Mouse (Mus musculus): Measurements from ENCODE around the gene Shroom3. TPM values are rescaled to one million over a fixed set of nuclear protein-coding genes. Genes with fewer than 3 reads are reported as not detected.

The Shroom3 gene
- polyA plus RNA-seq, 1 experiment: 1.3 TPM

DNA sequence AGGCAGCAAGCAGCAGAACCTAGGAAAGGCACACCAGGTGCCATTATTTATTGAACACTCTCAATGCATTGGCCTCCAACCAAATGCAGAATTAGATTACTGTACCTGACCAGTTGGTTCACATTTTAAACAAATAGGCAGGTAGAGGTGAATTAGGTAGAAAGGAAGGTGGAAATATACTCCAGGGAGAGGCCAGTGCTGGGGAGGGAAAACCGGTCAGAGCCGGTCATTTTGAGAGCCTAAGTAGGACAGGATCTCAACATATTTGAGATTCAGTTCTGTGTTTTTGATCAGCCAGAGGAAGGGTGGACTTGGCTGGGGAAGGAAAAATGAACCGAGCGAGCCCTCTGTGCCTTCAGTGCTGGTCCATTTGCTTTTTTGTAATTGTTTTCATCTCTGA is 175.3 kb downstream of the Shroom3 start:
- WGBS: 81% methylated on average over 4 of the region's 4 CpGs
- TF ChIP-seq CTCF (IDR thresholded peaks at IDR 0.05; ENCODE audit: control insufficient read depth, insufficient read depth, low read length) (no peak), POLR2A (IDR thresholded peaks at IDR 0.05; ENCODE audit: borderline replicate concordance, control insufficient read depth, low read depth, low read length) (no peak)
- no peak overlapping the region for H3K27ac ChIP-seq (ENCODE audit: control insufficient read depth, insufficient read depth, low read depth, low read length, poor library complexity)
- no peaks in the 10 kb centered on the region for H3K4me1 ChIP-seq (ENCODE audit: control insufficient read depth, insufficient read depth, low read length)
- no peak overlapping the region for H3K4me3 ChIP-seq (replicated peaks; ENCODE audit: control insufficient read depth, low read depth, low read length)

DNA sequence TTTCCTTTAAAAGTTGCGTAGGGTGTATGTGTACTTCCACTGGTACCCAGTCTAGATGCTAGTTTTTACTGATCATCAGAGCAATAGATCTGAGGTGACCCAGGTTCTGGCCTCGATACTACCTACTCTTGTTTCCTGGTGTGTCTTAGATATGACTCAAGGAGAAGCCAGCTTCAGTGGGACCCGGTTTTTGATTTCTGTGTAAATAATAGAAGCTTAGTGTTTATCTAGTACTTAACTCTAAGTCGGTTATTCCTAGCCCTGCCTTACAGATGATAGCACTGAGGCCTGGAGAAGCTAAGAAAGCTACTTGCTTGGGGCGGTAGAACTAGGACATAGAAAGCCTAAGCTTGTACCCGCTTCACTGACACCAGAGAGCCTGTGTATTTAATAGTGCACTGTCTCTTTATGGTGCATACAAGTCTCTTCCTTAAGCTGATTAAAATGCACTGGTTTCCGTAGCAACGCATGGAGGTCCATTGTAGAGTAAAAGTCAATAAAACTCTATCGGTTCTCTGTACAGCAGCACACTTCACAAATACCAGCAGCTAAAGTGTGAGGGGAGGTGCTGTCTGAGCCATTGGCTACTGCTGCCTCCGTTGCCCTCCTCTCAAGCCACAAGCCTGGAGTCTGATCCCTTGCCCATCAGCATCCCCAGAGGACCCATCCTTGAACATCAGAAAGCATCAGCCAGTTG is 178.3 kb downstream of the Shroom3 start:
- WGBS: 80% methylated on average over 10 of the region's 10 CpGs
- no peak overlapping the region for H3K27ac ChIP-seq (ENCODE audit: control insufficient read depth, insufficient read depth, low read depth, low read length, poor library complexity)
- no peaks in the 10 kb centered on the region for H3K4me1 ChIP-seq (ENCODE audit: control insufficient read depth, insufficient read depth, low read length)
- no peak for TF ChIP-seq POLR2A (IDR thresholded peaks at IDR 0.05; ENCODE audit: borderline replicate concordance, control insufficient read depth, low read depth, low read length)
- TF ChIP-seq CTCF (IDR thresholded peaks at IDR 0.05; ENCODE audit: control insufficient read depth, insufficient read depth, low read length): no peak
- H3K4me3 ChIP-seq (replicated peaks; ENCODE audit: control insufficient read depth, low read depth, low read length): no peak overlapping the region

DNA sequence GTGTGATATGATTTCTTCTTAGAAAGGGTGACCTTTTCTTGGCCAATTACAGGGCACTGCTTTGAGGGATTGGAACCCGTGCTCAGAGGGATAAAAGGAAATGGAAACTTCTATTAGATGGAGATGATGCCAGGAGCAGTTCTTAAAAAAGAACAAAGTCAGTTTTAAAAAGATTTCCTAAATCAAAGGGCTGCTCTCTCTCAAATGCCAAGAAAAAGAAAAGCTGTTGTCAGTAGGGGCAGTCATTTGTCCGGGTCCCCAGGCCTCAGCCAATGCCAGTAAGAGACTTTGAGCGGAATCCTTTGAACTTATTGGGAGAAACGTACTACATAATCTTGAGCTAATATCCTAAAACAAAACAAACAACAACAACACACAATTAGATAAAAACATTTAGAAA is 181.9 kb downstream of the Shroom3 start:
- no peak overlapping the region for H3K27ac ChIP-seq (ENCODE audit: control insufficient read depth, insufficient read depth, low read depth, low read length, poor library complexity)
- WGBS: 79% methylated on average over 4 of the region's 4 CpGs
- no peak for TF ChIP-seq CTCF (IDR thresholded peaks at IDR 0.05; ENCODE audit: control insufficient read depth, insufficient read depth, low read length)
- TF ChIP-seq POLR2A (IDR thresholded peaks at IDR 0.05; ENCODE audit: borderline replicate concordance, control insufficient read depth, low read depth, low read length): no peak
- H3K4me3 ChIP-seq (replicated peaks; ENCODE audit: control insufficient read depth, low read depth, low read length): no peak overlapping the region
- H3K4me1 ChIP-seq (ENCODE audit: control insufficient read depth, insufficient read depth, low read length): no peaks in the 10 kb centered on the region

DNA sequence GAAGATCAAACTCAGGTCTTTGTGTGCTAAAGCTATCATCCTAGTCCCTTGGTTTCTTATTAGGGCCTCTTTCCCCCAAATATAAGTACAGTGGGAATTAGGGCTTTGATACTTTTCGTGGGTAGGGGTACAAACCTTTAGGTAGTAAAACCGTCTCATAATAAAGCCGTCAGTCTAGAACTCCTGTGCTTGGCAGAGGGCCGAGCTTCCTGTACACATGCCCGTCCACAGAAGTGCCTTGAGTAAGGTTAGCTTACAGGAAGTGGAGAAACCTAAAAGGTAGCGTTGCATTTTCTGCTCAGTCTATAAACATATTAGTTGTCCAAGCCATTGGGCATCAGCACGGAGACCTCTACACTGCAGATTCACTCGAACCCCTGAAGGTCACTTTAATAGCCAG is 183.3 kb downstream of the Shroom3 start:
- WGBS: 18% methylated on average over 8 of the region's 8 CpGs
- no peaks in the 10 kb centered on the region for H3K4me1 ChIP-seq (ENCODE audit: control insufficient read depth, insufficient read depth, low read length)
- no peak overlapping the region for H3K4me3 ChIP-seq (replicated peaks; ENCODE audit: control insufficient read depth, low read depth, low read length)
- TF ChIP-seq POLR2A (IDR thresholded peaks at IDR 0.05; ENCODE audit: borderline replicate concordance, control insufficient read depth, low read depth, low read length) (no peak), CTCF (IDR thresholded peaks at IDR 0.05; ENCODE audit: control insufficient read depth, insufficient read depth, low read length) (no peak)
- no peak overlapping the region for H3K27ac ChIP-seq (ENCODE audit: control insufficient read depth, insufficient read depth, low read depth, low read length, poor library complexity)

DNA sequence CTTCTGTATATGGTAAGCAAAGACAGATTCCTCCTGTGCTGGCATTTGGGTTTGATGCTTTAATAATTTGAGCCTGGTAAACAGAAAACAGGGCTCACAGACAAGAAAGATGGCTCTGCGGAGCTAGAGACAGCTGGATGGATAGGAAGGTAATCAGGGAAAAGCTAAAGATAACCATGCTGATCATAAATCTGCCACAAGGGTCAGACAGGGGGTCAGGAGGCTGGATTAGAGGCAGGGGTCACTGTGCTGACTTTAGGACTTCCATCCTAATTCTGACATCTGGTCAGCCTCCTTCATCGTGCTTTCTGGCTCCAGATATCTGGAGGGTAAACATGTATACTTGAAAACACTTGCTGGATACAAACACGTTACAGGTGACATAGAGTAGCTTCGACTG is 184.0 kb downstream of the Shroom3 start:
- no peak overlapping the region for H3K4me3 ChIP-seq (replicated peaks; ENCODE audit: control insufficient read depth, low read depth, low read length)
- WGBS: 82% methylated on average over 4 of the region's 4 CpGs
- no peak overlapping the region for H3K27ac ChIP-seq (ENCODE audit: control insufficient read depth, insufficient read depth, low read depth, low read length, poor library complexity)
- no peaks in the 10 kb centered on the region for H3K4me1 ChIP-seq (ENCODE audit: control insufficient read depth, insufficient read depth, low read length)
- TF ChIP-seq CTCF (IDR thresholded peaks at IDR 0.05; ENCODE audit: control insufficient read depth, insufficient read depth, low read length) (no peak), POLR2A (IDR thresholded peaks at IDR 0.05; ENCODE audit: borderline replicate concordance, control insufficient read depth, low read depth, low read length) (no peak)

DNA sequence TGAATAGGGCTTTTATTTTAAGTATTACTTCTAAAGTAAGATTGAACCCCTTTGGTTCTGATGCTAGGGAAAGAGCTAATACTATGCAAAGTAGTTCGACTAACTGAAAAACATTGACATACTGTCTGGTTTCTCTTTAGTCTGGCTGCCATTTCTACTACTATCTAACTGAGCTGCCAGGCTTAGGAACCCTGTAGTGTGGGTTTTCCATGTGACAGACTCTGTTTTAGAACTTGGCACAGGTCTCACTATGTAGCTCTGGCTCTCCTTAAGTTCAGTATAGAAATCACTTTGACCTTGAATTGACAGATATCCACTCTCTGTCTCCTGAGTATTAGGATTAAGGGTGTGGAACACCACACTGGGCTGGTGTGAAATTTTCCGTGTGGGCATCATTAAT is 185.0 kb downstream of the Shroom3 start:
- no peak overlapping the region for H3K4me3 ChIP-seq (replicated peaks; ENCODE audit: control insufficient read depth, low read depth, low read length)
- WGBS: 78% methylated on average over 2 of the region's 2 CpGs
- no peaks in the 10 kb centered on the region for H3K4me1 ChIP-seq (ENCODE audit: control insufficient read depth, insufficient read depth, low read length)
- no peak overlapping the region for H3K27ac ChIP-seq (ENCODE audit: control insufficient read depth, insufficient read depth, low read depth, low read length, poor library complexity)
- no peak for TF ChIP-seq CTCF (IDR thresholded peaks at IDR 0.05; ENCODE audit: control insufficient read depth, insufficient read depth, low read length)
- no peak for TF ChIP-seq POLR2A (IDR thresholded peaks at IDR 0.05; ENCODE audit: borderline replicate concordance, control insufficient read depth, low read depth, low read length)

DNA sequence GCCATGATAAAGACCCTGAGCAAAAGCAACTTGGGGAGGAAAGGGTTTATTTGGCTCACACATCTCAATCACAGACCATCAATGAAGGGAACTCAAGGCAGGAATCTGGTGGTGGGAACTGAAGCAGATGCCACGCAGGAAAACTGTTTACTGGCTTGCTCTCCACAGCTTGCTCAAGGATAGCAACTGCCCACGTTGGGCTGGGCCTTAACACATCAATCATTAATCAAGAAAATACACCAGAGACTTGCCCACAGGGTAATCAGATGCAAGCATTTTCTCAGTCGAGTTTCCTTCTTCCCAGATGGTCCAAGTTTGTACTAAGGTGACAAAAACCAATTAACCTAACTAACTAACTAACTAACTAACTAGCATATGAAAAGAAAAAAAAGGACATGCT is 187.8 kb downstream of the Shroom3 start:
- 54% methylated on average over 3 of the region's 3 CpGs for WGBS
- H3K27ac ChIP-seq (ENCODE audit: control insufficient read depth, insufficient read depth, low read depth, low read length, poor library complexity): no peak overlapping the region
- H3K4me1 ChIP-seq (ENCODE audit: control insufficient read depth, insufficient read depth, low read length): no peaks in the 10 kb centered on the region
- TF ChIP-seq CTCF (IDR thresholded peaks at IDR 0.05; ENCODE audit: control insufficient read depth, insufficient read depth, low read length) (no peak), POLR2A (IDR thresholded peaks at IDR 0.05; ENCODE audit: borderline replicate concordance, control insufficient read depth, low read depth, low read length) (no peak)
- no peak overlapping the region for H3K4me3 ChIP-seq (replicated peaks; ENCODE audit: control insufficient read depth, low read depth, low read length)

DNA sequence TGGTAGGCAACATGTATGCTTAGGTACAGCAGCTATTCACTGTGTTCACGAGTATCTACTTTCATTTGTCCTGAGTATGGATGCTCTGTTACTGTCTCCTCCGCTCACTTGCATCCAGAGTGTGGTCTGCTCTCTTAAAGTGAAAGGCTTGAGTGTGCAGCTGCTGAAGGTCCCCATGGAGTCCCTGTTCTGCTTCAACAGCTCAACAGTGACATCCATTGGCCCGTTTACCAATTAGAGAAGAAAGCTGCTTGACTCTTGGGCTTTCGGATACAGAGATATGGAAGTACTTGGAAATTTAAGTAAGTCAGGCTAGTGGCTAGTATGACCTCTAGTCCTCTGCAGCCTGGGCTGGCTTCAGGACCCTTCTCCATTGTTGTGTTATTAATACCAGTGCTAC is 188.9 kb downstream of the Shroom3 start:
- TF ChIP-seq CTCF (IDR thresholded peaks at IDR 0.05; ENCODE audit: control insufficient read depth, insufficient read depth, low read length): no peak
- TF ChIP-seq POLR2A (IDR thresholded peaks at IDR 0.05; ENCODE audit: borderline replicate concordance, control insufficient read depth, low read depth, low read length): no peak
- no peaks in the 10 kb centered on the region for H3K4me1 ChIP-seq (ENCODE audit: control insufficient read depth, insufficient read depth, low read length)
- H3K4me3 ChIP-seq (replicated peaks; ENCODE audit: control insufficient read depth, low read depth, low read length): no peak overlapping the region
- WGBS: 70% methylated on average over 4 of the region's 4 CpGs
- no peak overlapping the region for H3K27ac ChIP-seq (ENCODE audit: control insufficient read depth, insufficient read depth, low read depth, low read length, poor library complexity)

DNA sequence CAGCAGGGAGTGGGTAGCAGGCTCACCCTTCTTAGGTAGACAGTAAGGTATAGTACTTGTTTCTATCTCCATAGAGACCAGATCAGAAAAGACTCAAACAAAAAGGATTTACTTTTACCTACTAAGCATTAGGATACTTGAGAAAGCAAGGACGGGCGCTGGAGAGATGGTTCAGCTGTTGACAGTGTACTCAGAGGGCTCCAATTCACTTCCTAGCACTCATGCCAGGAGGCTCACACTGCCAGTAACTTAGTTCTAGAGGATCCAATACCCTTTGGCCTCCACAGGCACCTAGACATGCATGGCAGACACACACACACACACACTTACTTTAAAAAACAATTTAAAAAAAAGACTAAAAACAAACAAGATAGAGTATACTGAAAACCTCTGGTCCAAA is 189.8 kb downstream of the Shroom3 start:
- Histone ChIP-seq H3K4me3 (replicated peaks; ENCODE audit: control insufficient read depth, low read depth, low read length) (no peak overlapping the region), H3K4me1 (ENCODE audit: control insufficient read depth, insufficient read depth, low read length) (no peaks in the 10 kb centered on the region), H3K27ac (ENCODE audit: control insufficient read depth, insufficient read depth, low read depth, low read length, poor library complexity) (no peak overlapping the region)
- TF ChIP-seq POLR2A (IDR thresholded peaks at IDR 0.05; ENCODE audit: borderline replicate concordance, control insufficient read depth, low read depth, low read length) (no peak), CTCF (IDR thresholded peaks at IDR 0.05; ENCODE audit: control insufficient read depth, insufficient read depth, low read length) (no peak)
- WGBS: 84% methylated on average over 2 of the region's 2 CpGs

Data from bone marrow, adult 2 months (tissue).